Mouse (Mus musculus) C2C12 (cell line): ENCODE results near the gene Akirin2. TPM values are rescaled to one million over a fixed set of nuclear protein-coding genes. Genes with fewer than 3 reads are reported as not detected.

Experiments used
- H3K27me3 ChIP-seq: one replicate; pipeline ENCODE4 v1.6.1; 2011; ENCODE audit not compliant: control insufficient read depth, insufficient read depth, insufficient read length
- H3K36me3 ChIP-seq: one replicate; pipeline ENCODE4 v1.6.1; 2011; ENCODE audit not compliant: control insufficient read depth, insufficient read depth
- H3K4me3 ChIP-seq: one replicate; pipeline ENCODE4 v1.5.1; 2011; ENCODE audit warnings: mild to moderate bottlenecking, control low read depth; ENCODE audit not compliant: poor library complexity, insufficient read depth, severe bottlenecking
- H3K79me2 ChIP-seq: one replicate; pipeline ENCODE4 v1.6.1; 2011; ENCODE audit not compliant: control insufficient read depth, insufficient read depth
- H3K79me3 ChIP-seq: one replicate; pipeline ENCODE4 v1.6.1; 2011; ENCODE audit warnings: low read depth, control low read depth
- H3ac ChIP-seq: one replicate; pipeline ENCODE3; 2011; ENCODE audit warnings: low read depth; ENCODE audit not compliant: control insufficient read depth, insufficient read length
- CEBPB ChIP-seq: IDR thresholded peaks from one replicate; pipeline ENCODE4 v1.6.1; 2011; ENCODE audit warnings: low read depth, mild to moderate bottlenecking, control low read depth, moderate library complexity
- CTCF ChIP-seq: IDR thresholded peaks from one replicate; pipeline ENCODE4 v1.5.1; 2011; ENCODE audit not compliant: control insufficient read depth, insufficient read depth, insufficient read length
- FOSL1 ChIP-seq: IDR thresholded peaks from one replicate; pipeline ENCODE4 v1.8.0; 2011; ENCODE audit warnings: mild to moderate bottlenecking, low read length; ENCODE audit not compliant: poor library complexity, insufficient read depth, severe bottlenecking
- MAX ChIP-seq: IDR thresholded peaks from one replicate; pipeline ENCODE4 v1.6.1; 2011; ENCODE audit warnings: mild to moderate bottlenecking, control low read depth
- MYOD1 ChIP-seq: IDR thresholded peaks from one replicate; pipeline ENCODE4 v1.6.1; 2011; ENCODE audit warnings: low read depth; ENCODE audit not compliant: control insufficient read depth, insufficient read length
- MYOG ChIP-seq: IDR thresholded peaks from one replicate; pipeline ENCODE4 v1.6.1; 2011; ENCODE audit not compliant: control insufficient read depth, insufficient read length; ENCODE audit errors: extremely low read depth
- USF1 ChIP-seq: IDR thresholded peaks from one replicate; pipeline ENCODE4 v1.6.1; 2011; ENCODE audit warnings: low read depth, mild to moderate bottlenecking, control low read depth, moderate library complexity
- polyA plus RNA-seq: library from polyadenylated mRNA; unstranded; fragments of >200 nt; fragmentation: generic; extraction: Trizol; gene quantifications from one replicate; pipeline ENCODE4 v1.2.1, GENCODE M21; 2012; ENCODE audit warnings: missing spikeins

Akirin2 gene
- polyA plus RNA-seq, 1 experiment = 59.6 TPM

- no peak overlapping the region for H3ac ChIP-seq
- H3K36me3 ChIP-seq = peaks cover 76% of the 10 kb centered on the region
- TF ChIP-seq MAX (no peak), CEBPB (no peak), USF1 (no peak), CTCF (no peak), FOSL1 (no peak)
- peaks cover 2% of the 10 kb centered on the region for H3K79me3 ChIP-seq
- H3K27me3 ChIP-seq = no peaks in the 10 kb centered on the region
- H3K79me2 ChIP-seq = no peaks in the 10 kb centered on the region
- H3K4me3 ChIP-seq = no peak overlapping the region
Measured at GRCm38 (mm10) chr4:34581990-34582389, 31.3 kb downstream of the Akirin2 start.

GRCm38 (mm10) chr4:34582476-34582875 lies 31.7 kb downstream of the Akirin2 start:
- no peak overlapping the region for H3ac ChIP-seq
- TF ChIP-seq MYOG (no peak), CEBPB (no peak), FOSL1 (no peak), MAX (peak; percentile 21), CTCF (no peak), MYOD1 (no peak), USF1 (no peak)
- no peaks in the 10 kb centered on the region for H3K27me3 ChIP-seq
- no peak overlapping the region for H3K4me3 ChIP-seq
- H3K36me3 ChIP-seq = peaks cover 75% of the 10 kb centered on the region
- no peaks in the 10 kb centered on the region for H3K79me2 ChIP-seq
- H3K79me3 ChIP-seq = peaks cover 2% of the 10 kb centered on the region

- H3K4me3 ChIP-seq = no peak overlapping the region
- no peaks in the 10 kb centered on the region for H3K79me2 ChIP-seq
- peaks cover 76% of the 10 kb centered on the region for H3K36me3 ChIP-seq
- peaks cover 2% of the 10 kb centered on the region for H3K79me3 ChIP-seq
- TF ChIP-seq MAX (no peak), USF1 (no peak), FOSL1 (no peak), MYOG (no peak), CTCF (no peak), MYOD1 (no peak), CEBPB (no peak)
- H3K27me3 ChIP-seq = no peaks in the 10 kb centered on the region
- H3ac ChIP-seq = no peak overlapping the region
Measured at GRCm38 (mm10) chr4:34583427-34583826, 32.7 kb downstream of the Akirin2 start.

- no peak overlapping the region for H3ac ChIP-seq
- peaks cover 2% of the 10 kb centered on the region for H3K79me3 ChIP-seq
- TF ChIP-seq CTCF = no peak
- H3K36me3 ChIP-seq = peaks cover 75% of the 10 kb centered on the region
- no peak overlapping the region for H3K4me3 ChIP-seq
- no peaks in the 10 kb centered on the region for H3K79me2 ChIP-seq
- H3K27me3 ChIP-seq = no peaks in the 10 kb centered on the region
Measured at GRCm38 (mm10) chr4:34584871-34585607, 34.3 kb downstream of the Akirin2 start.

- Histone ChIP-seq H3K4me3 (no peak overlapping the region), H3K36me3 (peaks cover 67% of the 10 kb centered on the region), H3K79me3 (no peaks in the 10 kb centered on the region), H3ac (no peak overlapping the region), H3K27me3 (no peaks in the 10 kb centered on the region), H3K79me2 (no peaks in the 10 kb centered on the region)
- TF ChIP-seq MYOD1 (no peak), MYOG (no peak), USF1 (no peak), MAX (no peak), CTCF (no peak), FOSL1 (no peak), CEBPB (no peak)
Measured at GRCm38 (mm10) chr4:34603123-34603522, 52.4 kb downstream of the Akirin2 start.

- H3K27me3 ChIP-seq = no peaks in the 10 kb centered on the region
- H3K79me3 ChIP-seq = peaks cover 6% of the 10 kb centered on the region
- peaks cover 9% of the 10 kb centered on the region for H3K79me2 ChIP-seq
- H3K4me3 ChIP-seq = no peak overlapping the region
- peaks cover 58% of the 10 kb centered on the region for H3K36me3 ChIP-seq
- TF ChIP-seq MAX (no peak), MYOD1 (no peak), USF1 (no peak), MYOG (no peak), CEBPB (no peak), FOSL1 (no peak), CTCF (no peak)
- H3ac ChIP-seq = no peak overlapping the region
Measured at GRCm38 (mm10) chr4:34606658-34607057, 55.9 kb downstream of the Akirin2 start.
